Mouse (Mus musculus) megakaryocyte, embryonic 14.5 days (primary cell): ENCODE measurements around the gene Shisa3. TPM values are rescaled to one million over a fixed set of nuclear protein-coding genes. Genes with fewer than 3 reads are reported as not detected.

Experiments used
- H3K27me3 ChIP-seq: replicated peaks from 2 replicates; pipeline ENCODE3; 2012; ENCODE audit warnings: inconsistent platforms
- H3K36me3 ChIP-seq: replicated peaks from 2 replicates; pipeline ENCODE3; 2012; ENCODE audit warnings: low read length, inconsistent platforms, mixed read lengths
- H3K4me1 ChIP-seq: 2 replicates; pipeline ENCODE4 v1.6.1; 2012; ENCODE audit warnings: inconsistent platforms
- H3K4me3 ChIP-seq: replicated peaks from 2 replicates; pipeline ENCODE3; 2012; ENCODE audit warnings: moderate library complexity, mild to moderate bottlenecking, inconsistent platforms
- H3K9me3 ChIP-seq: 2 replicates; pipeline ENCODE4 v1.6.1; 2012; ENCODE audit warnings: inconsistent platforms
- FLI1 ChIP-seq: IDR thresholded peaks from 2 replicates; pipeline ENCODE4 v1.6.1; 2012; ENCODE audit warnings: low read length, inconsistent platforms, mixed read lengths
- GATA1 ChIP-seq: IDR thresholded peaks from 3 replicates; pipeline ENCODE4 v1.6.1; 2012; ENCODE audit warnings: mixed read lengths, low read length, inconsistent platforms, borderline replicate concordance
- polyA plus RNA-seq: library from polyadenylated mRNA; stranded (reverse); fragments of >175 nt; gene quantifications from 2 replicates; pipeline ENCODE4 v1.2.3, GENCODE M21; 2012; ENCODE audit warnings: low replicate concordance; ENCODE audit not compliant: insufficient read depth

Gene Shisa3
- polyA plus RNA-seq = not detected in 2 replicates

- no peaks in the 10 kb centered on the region for H3K36me3 ChIP-seq
- H3K9me3 ChIP-seq = no peaks in the 10 kb centered on the region
- peak within 1 kb of the TSS; percentile 93 for H3K4me3 ChIP-seq
- TF ChIP-seq FLI1 = no peak
- no peak for TF ChIP-seq GATA1
- peaks cover 22% of the 10 kb centered on the region for H3K4me1 ChIP-seq
- peaks cover 61% of the 10 kb centered on the region for H3K27me3 ChIP-seq
These were observed at the start of gene Shisa3 for GRCm38 (mm10) chr5:67607804-67608673. Shisa3 (plus strand) TSS chr5:67607882.

GRCm38 (mm10) chr5:67558644-67559043, 49.0 kb upstream of the Shisa3 start:
- Histone ChIP-seq H3K4me1 (no peaks in the 10 kb centered on the region), H3K27me3 (peaks cover 4% of the 10 kb centered on the region), H3K36me3 (no peaks in the 10 kb centered on the region), H3K9me3 (no peaks in the 10 kb centered on the region), H3K4me3 (no peak overlapping the region)
- TF ChIP-seq GATA1 (no peak), FLI1 (no peak)

GRCm38 (mm10) chr5:67559063-67559462, 48.6 kb upstream of the Shisa3 start:
- TF ChIP-seq FLI1 (no peak), GATA1 (no peak)
- no peak overlapping the region for H3K4me3 ChIP-seq
- H3K9me3 ChIP-seq = no peaks in the 10 kb centered on the region
- no peaks in the 10 kb centered on the region for H3K36me3 ChIP-seq
- H3K4me1 ChIP-seq = no peaks in the 10 kb centered on the region
- peaks cover 4% of the 10 kb centered on the region for H3K27me3 ChIP-seq

- Histone ChIP-seq H3K27me3 (peaks cover 4% of the 10 kb centered on the region), H3K36me3 (no peaks in the 10 kb centered on the region), H3K9me3 (no peaks in the 10 kb centered on the region), H3K4me1 (no peaks in the 10 kb centered on the region), H3K4me3 (no peak overlapping the region)
- TF ChIP-seq FLI1 (no peak), GATA1 (no peak)
These were observed 35.0 kb upstream of the Shisa3 start for GRCm38 (mm10) chr5:67572552-67573155.

GRCm38 (mm10) chr5:67574039-67574438, 33.6 kb upstream of the Shisa3 start:
- Histone ChIP-seq H3K27me3 (peaks cover 4% of the 10 kb centered on the region), H3K4me1 (no peaks in the 10 kb centered on the region), H3K9me3 (no peaks in the 10 kb centered on the region), H3K36me3 (no peaks in the 10 kb centered on the region), H3K4me3 (no peak overlapping the region)
- TF ChIP-seq FLI1 (no peak), GATA1 (no peak)

GRCm38 (mm10) chr5:67575705-67576104, 32.0 kb upstream of the Shisa3 start:
- Histone ChIP-seq H3K9me3 (no peaks in the 10 kb centered on the region), H3K4me1 (peaks cover 4% of the 10 kb centered on the region), H3K36me3 (no peaks in the 10 kb centered on the region), H3K27me3 (peaks cover 6% of the 10 kb centered on the region), H3K4me3 (no peak overlapping the region)
- TF ChIP-seq FLI1 (no peak), GATA1 (no peak)

- no peaks in the 10 kb centered on the region for H3K9me3 ChIP-seq
- no peaks in the 10 kb centered on the region for H3K36me3 ChIP-seq
- H3K4me1 ChIP-seq = peaks cover 4% of the 10 kb centered on the region
- peaks cover 7% of the 10 kb centered on the region for H3K27me3 ChIP-seq
- no peak overlapping the region for H3K4me3 ChIP-seq
- TF ChIP-seq GATA1 = no peak
- TF ChIP-seq FLI1 = no peak
These were observed 27.7 kb upstream of the Shisa3 start for GRCm38 (mm10) chr5:67579725-67580633.

GRCm38 (mm10) chr5:67595070-67595469, 12.6 kb upstream of the Shisa3 start:
- no peak for TF ChIP-seq FLI1
- no peak for TF ChIP-seq GATA1
- H3K4me1 ChIP-seq = no peaks in the 10 kb centered on the region
- H3K27me3 ChIP-seq = peaks cover 21% of the 10 kb centered on the region
- no peak overlapping the region for H3K4me3 ChIP-seq
- no peaks in the 10 kb centered on the region for H3K36me3 ChIP-seq
- no peaks in the 10 kb centered on the region for H3K9me3 ChIP-seq

GRCm38 (mm10) chr5:67595629-67596028, 12.1 kb upstream of the Shisa3 start:
- H3K36me3 ChIP-seq = no peaks in the 10 kb centered on the region
- no peaks in the 10 kb centered on the region for H3K4me1 ChIP-seq
- TF ChIP-seq FLI1 (no peak), GATA1 (no peak)
- no peaks in the 10 kb centered on the region for H3K9me3 ChIP-seq
- peaks cover 22% of the 10 kb centered on the region for H3K27me3 ChIP-seq
- no peak overlapping the region for H3K4me3 ChIP-seq

- no peaks in the 10 kb centered on the region for H3K9me3 ChIP-seq
- no peak overlapping the region for H3K4me3 ChIP-seq
- no peaks in the 10 kb centered on the region for H3K4me1 ChIP-seq
- H3K36me3 ChIP-seq = no peaks in the 10 kb centered on the region
- H3K27me3 ChIP-seq = peaks cover 34% of the 10 kb centered on the region
- no peak for TF ChIP-seq FLI1
These were observed 7.7 kb upstream of the Shisa3 start for GRCm38 (mm10) chr5:67599935-67600334.
